Mouse (Mus musculus): ENCODE measurements around the gene Ccdc83. TPM values are rescaled to one million over a fixed set of nuclear protein-coding genes. Genes with fewer than 3 reads are reported as not detected.

The Ccdc83 gene
- polyA plus RNA-seq, 1 experiment from 2014 or later, result not detected

DNA sequence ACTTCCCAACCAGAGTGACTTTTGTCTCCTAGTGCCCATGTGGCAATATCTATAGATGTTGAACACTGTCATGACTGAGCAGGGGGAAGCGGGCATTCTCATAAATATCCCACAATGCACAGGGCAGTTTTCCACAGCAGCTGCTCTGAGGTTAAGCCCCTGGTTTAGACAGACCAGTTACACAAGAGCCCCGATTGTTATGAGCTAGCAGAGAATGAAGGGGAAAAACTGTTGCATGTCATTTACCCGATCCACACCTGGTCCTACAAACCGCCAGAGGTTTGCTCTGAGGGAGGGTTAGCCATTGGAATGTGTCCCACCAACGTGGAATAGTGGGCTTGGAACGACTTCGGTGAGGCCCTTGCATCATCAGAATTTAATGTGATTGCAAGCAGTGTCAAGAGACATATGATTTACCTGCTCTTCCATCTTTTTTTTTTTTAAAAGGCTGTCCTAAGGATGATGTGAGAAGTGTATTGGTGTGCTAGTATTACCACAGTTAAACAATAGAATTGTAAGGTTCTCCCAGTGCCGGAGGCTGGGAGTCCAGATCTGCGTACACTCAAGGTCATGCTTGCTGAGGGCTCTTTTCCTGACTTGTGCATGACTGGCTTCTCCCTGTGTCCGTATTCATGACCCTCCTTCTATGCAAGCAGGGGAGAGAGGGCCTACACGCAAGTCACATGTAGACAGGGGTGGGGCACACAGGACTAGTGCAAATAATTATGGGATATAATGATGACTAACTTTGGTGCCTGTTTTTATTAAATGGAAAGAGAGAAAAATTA is 16.4 kb upstream of the Ccdc83 start:
- H3K27me3 ChIP-seq (ENCODE audit: low read depth, poor library complexity, severe bottlenecking), result no peaks in the 10 kb centered on the region
- H3K36me3 ChIP-seq, result no peaks in the 10 kb centered on the region
- WGBS, result 88% methylated on average over 11 of the region's 11 CpGs
- no peak overlapping the region for H3K4me3 ChIP-seq
- no peaks in the 10 kb centered on the region for H3K9me3 ChIP-seq (replicated peaks)
- H3K4me1 ChIP-seq, result no peaks in the 10 kb centered on the region
- no peak overlapping the region for H3K27ac ChIP-seq (replicated peaks)
- DNase-seq (ENCODE audit: low spot score), result no peak

DNA sequence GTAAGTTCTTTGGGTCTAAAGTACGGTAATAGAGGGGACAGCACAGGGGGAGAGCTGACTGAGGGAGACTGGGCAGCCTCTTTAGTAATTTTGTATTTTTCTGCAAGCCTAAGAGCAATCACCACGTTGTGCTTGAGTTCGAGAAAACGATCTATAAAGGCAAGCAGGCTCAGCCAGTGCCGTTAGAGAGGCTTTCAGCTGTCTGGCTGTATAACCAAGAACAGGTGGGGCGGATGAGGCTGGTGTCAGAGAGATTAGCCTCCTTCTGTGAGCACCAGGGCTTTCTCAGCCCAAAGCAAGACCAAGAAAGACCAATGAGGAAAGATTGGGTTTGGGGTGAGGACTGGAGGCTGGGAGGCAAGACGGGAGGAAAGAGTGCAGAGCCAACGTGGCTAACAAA is 15.3 kb upstream of the Ccdc83 start:
- Histone ChIP-seq H3K4me1 (no peaks in the 10 kb centered on the region), H3K4me3 (no peak overlapping the region), H3K36me3 (no peaks in the 10 kb centered on the region), H3K9me3 (replicated peaks) (no peaks in the 10 kb centered on the region), H3K27me3 (ENCODE audit: low read depth, poor library complexity, severe bottlenecking) (no peaks in the 10 kb centered on the region), H3K27ac (replicated peaks) (no peak overlapping the region)
- no peak for DNase-seq (ENCODE audit: low spot score)
- WGBS, result 63% methylated on average over 8 of the region's 8 CpGs

DNA sequence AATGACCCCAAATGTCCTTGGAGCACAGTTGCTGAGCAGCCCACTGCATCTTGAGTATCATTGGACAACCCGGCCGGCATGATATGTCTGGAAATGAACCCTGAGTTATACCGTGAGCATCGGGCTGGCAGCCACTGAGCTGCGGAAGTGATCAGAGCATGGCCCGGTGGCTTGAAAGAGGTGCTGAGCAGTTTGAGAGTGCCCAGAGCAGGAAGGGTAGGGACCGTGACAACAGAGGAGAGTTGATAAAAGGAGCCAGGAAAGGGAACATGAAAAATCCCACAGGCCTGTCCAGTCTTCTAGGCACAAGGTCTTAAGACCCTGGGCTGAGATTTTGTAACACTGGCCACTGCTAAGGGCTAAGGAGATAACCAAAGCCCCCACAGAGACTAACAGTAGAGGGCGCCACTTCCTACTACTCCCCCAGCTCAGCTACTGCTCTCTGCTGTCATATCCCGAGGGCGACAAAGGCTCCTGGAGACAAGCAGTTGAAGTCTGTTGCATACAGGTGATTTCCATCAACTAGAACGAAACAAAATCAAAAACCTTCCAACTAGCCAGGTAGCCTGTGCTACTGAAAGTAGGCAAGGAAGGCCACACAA is 14.8 kb upstream of the Ccdc83 start:
- DNase-seq (ENCODE audit: low spot score), result peak; percentile 35
- no peak overlapping the region for H3K4me3 ChIP-seq
- no peak overlapping the region for H3K27ac ChIP-seq (replicated peaks)
- no peaks in the 10 kb centered on the region for H3K4me1 ChIP-seq
- H3K27me3 ChIP-seq (ENCODE audit: low read depth, poor library complexity, severe bottlenecking), result no peaks in the 10 kb centered on the region
- H3K36me3 ChIP-seq, result no peaks in the 10 kb centered on the region
- no peaks in the 10 kb centered on the region for H3K9me3 ChIP-seq (replicated peaks)
- WGBS, result 67% methylated on average over 11 of the region's 11 CpGs

DNA sequence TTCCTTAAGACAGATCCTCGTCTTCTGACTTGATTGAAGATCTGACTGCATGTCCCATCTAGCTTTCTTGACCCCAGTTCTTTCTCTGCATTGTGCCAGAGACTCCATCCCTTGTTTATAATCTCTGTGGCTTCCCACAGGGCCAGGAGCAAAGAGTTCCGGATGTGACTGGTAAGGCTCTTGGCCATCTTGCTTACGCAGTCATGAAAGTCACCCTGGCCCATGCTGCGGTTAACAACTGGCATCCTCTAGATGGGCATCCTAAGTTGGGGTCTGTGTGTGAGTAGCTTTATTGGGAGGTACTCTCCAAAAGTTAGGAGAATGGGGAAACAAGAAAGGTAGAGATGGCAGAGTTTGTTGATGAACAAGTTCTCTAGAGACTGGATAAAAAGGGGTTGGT is 13.6 kb upstream of the Ccdc83 start:
- no peaks in the 10 kb centered on the region for H3K4me1 ChIP-seq
- 91% methylated on average over 4 of the region's 4 CpGs for WGBS

DNA sequence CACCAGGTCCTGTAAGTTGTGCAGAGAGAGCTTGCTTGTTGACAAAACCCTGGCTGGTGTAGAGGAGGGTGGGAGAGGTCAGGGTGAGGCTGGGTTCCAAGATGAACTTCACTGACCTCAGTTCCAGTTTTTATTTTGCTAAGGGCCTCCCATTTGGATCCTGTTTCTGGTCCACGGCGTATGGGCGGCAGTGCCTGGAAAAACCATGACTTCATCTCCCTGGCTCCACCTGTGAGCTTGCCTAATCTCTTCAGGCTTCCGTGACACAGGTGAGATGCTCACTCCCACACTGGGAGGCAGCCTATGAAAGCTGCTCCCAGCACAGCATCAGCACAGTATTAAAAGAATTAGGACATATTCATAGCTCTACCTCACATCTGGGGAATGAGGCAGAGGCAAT is 12.2 kb upstream of the Ccdc83 start:
- Histone ChIP-seq H3K9me3 (replicated peaks) (no peaks in the 10 kb centered on the region), H3K27me3 (ENCODE audit: low read depth, poor library complexity, severe bottlenecking) (no peaks in the 10 kb centered on the region), H3K36me3 (no peaks in the 10 kb centered on the region), H3K27ac (replicated peaks) (no peak overlapping the region), H3K4me1 (no peaks in the 10 kb centered on the region), H3K4me3 (no peak overlapping the region)
- DNase-seq (ENCODE audit: low spot score), result no peak
- WGBS, result 76% methylated on average over 4 of the region's 4 CpGs

More for the DNA sequence above, 13.6 kb upstream of the Ccdc83 start:
- Histone ChIP-seq H3K9me3 (replicated peaks) (no peaks in the 10 kb centered on the region), H3K27ac (replicated peaks) (no peak overlapping the region), H3K27me3 (ENCODE audit: low read depth, poor library complexity, severe bottlenecking) (no peaks in the 10 kb centered on the region), H3K36me3 (no peaks in the 10 kb centered on the region), H3K4me3 (no peak overlapping the region)
- DNase-seq (ENCODE audit: low spot score), result no peak

DNA sequence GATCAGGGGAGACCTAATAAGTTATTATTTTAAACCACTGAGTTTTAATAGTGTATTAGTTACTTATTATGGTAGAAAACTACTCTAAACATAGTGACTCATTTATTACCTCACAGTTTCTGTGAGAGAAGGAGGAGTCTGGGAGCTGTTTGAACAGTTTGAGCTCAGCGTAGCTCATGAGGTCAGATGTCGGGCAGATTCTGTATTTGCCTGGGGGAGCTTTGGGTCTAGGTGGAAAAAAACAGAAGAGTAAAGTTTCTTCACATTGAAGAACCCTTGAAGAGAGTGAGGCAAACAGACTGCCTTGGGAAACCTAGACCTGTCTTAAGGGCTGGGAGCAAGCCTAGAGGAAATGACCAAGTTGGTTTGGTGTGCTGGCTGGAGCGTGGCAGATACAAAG is 11.7 kb upstream of the Ccdc83 start:
- H3K36me3 ChIP-seq, result no peaks in the 10 kb centered on the region
- H3K9me3 ChIP-seq (replicated peaks), result no peaks in the 10 kb centered on the region
- no peak overlapping the region for H3K4me3 ChIP-seq
- no peak for DNase-seq (ENCODE audit: low spot score)
- no peaks in the 10 kb centered on the region for H3K27me3 ChIP-seq (ENCODE audit: low read depth, poor library complexity, severe bottlenecking)
- 88% methylated on average over 3 of the region's 3 CpGs for WGBS
- H3K27ac ChIP-seq (replicated peaks), result no peak overlapping the region
- H3K4me1 ChIP-seq, result no peaks in the 10 kb centered on the region

DNA sequence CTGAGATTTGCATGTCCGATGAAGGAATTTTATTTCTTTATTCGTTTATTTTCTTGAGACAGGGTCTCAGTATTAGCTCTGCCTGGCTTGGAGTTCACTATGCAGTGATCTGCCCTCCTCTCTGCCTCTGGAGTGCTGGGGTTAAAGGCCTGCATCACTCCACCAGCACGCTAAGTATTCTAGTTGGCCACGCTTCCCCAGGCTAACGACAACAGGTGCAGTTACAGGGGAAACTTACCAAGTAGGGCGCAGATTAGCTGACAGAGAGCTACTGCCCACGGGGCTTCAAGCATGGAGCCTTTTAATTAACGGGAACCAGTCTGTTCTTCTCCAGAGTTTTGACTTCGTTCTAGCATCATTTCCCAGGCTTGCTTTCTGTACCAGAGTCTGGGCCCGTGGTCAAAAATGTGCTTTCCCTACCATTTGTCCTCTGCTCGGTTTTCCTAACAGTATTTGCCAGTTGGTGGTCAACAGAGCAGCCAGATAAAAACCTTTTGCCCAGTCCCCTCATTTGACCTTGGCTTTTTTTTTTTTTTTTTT is 9.1 kb upstream of the Ccdc83 start:
- Histone ChIP-seq H3K4me3 (no peak overlapping the region), H3K27ac (replicated peaks) (no peak overlapping the region), H3K4me1 (no peaks in the 10 kb centered on the region), H3K36me3 (no peaks in the 10 kb centered on the region), H3K9me3 (replicated peaks) (no peaks in the 10 kb centered on the region), H3K27me3 (ENCODE audit: low read depth, poor library complexity, severe bottlenecking) (no peaks in the 10 kb centered on the region)
- no peak for DNase-seq (ENCODE audit: low spot score)
- WGBS, result 72% methylated on average over 11 of the region's 11 CpGs

DNA sequence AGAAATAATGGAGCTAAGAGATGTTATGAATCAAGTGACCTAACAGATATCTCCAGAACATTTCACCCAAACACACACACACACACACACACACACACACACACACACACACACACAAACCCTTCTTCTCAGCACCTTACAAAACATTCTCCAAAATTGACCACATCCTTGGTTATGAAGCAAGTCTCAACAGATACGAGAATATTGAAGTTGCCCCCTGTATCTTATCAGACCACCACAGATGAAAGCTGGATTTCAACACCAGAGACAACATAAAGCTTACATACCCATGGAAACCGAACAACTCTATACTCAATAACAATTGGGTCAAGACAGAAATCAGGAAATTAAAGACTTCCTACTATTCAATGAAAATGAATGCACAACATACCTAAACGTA is 4.6 kb upstream of the Ccdc83 start:
- 78% methylated on average over 3 of the region's 3 CpGs for WGBS
- DNase-seq (ENCODE audit: low spot score), result no peak
- Histone ChIP-seq H3K27ac (replicated peaks) (no peak overlapping the region), H3K4me3 (no peak overlapping the region), H3K27me3 (ENCODE audit: low read depth, poor library complexity, severe bottlenecking) (no peaks in the 10 kb centered on the region), H3K9me3 (replicated peaks) (no peaks in the 10 kb centered on the region), H3K4me1 (peaks cover 6% of the 10 kb centered on the region), H3K36me3 (no peaks in the 10 kb centered on the region)

DNA sequence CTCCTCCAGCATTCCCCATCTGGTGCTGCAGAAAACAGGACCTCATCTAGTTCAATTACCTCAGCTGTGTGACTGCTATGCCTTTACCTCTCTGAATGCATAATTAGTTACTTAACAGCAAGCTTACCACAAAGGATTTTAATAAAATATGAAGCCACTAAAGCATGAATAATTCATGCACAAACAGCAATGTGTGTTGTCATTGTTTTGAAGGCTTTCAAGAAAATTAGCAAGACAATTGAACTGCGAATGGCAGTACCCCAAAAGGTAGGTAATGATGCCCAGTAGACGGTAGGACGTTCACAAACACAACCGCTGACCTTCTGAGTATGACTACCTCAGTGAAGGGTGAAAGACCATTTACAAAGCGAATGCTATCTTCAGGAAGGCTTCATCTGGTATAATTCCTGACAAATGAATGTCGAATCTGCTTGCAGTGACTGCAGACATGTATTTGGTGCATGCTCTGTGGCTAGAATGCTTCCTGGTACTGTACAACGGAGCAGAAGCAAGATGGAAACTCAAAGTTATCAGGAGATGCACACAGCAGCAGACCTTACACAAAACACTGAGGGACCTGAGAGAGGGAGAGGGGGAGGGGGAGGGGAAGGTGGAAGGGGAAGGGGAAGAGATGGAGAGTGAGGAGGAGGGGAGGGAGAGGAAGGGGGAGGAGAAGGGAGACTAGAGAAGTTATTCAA is 3.5 kb downstream of the Ccdc83 start:
- H3K27ac ChIP-seq (replicated peaks), result peak overlapping the region; percentile 57
- DNase-seq (ENCODE audit: low spot score), result no peak
- H3K9me3 ChIP-seq (replicated peaks), result no peaks in the 10 kb centered on the region
- no peaks in the 10 kb centered on the region for H3K27me3 ChIP-seq (ENCODE audit: low read depth, poor library complexity, severe bottlenecking)
- 31% methylated on average over 7 of the region's 7 CpGs for WGBS
- H3K4me3 ChIP-seq, result no peak overlapping the region
- peaks cover 18% of the 10 kb centered on the region for H3K4me1 ChIP-seq
- no peaks in the 10 kb centered on the region for H3K36me3 ChIP-seq

DNA sequence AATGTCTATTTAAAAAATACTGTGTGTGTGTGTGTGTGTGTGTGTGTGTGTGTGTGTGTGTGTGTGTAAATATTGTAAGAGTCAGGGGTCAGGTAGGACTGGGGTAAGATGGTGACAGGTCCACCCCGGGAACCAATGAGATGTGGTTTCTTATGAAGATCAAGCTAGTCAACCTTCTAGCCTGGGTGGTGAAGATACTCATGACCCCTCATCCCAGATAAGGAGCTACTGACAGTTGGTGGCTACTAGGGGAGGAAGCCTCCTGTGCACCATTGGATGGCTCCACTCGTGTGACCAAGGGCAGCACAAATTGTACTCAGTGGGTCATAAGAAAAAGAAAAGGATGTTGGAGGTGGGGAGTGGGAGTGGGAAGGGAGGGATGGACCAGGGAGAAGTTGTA is 5.7 kb downstream of the Ccdc83 start:
- no peak for DNase-seq (ENCODE audit: low spot score)
- Histone ChIP-seq H3K27ac (replicated peaks) (no peak overlapping the region), H3K4me1 (peaks cover 10% of the 10 kb centered on the region), H3K4me3 (no peak overlapping the region), H3K9me3 (replicated peaks) (no peaks in the 10 kb centered on the region), H3K36me3 (no peaks in the 10 kb centered on the region), H3K27me3 (ENCODE audit: low read depth, poor library complexity, severe bottlenecking) (no peaks in the 10 kb centered on the region)
- WGBS, result 84% methylated on average over 2 of the region's 2 CpGs

DNA sequence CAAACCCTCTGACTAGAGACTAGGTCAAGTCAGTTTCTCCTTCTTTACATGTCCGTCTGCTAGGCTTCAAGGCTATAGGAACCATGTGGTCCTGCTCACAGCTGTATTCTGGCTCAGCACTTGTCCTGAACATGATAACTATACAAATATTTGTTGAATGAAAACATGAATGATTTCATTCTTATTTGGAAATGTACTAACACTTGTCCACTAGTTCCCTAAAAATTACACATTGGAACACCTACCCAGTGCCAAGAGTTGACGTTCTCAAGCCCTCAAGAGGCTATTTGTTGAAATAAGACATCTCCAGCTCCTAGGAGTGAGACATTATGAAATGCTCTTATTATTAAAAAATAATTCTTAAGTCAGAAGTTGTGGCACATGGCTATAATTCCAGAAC is 6.9 kb downstream of the Ccdc83 start:
- WGBS, result 93% methylated on average over 2 of the region's 2 CpGs
- no peaks in the 10 kb centered on the region for H3K36me3 ChIP-seq
- no peak overlapping the region for H3K4me3 ChIP-seq
- H3K27me3 ChIP-seq (ENCODE audit: low read depth, poor library complexity, severe bottlenecking), result no peaks in the 10 kb centered on the region
- H3K9me3 ChIP-seq (replicated peaks), result no peaks in the 10 kb centered on the region
- DNase-seq (ENCODE audit: low spot score), result no peak
- peaks cover 10% of the 10 kb centered on the region for H3K4me1 ChIP-seq
- H3K27ac ChIP-seq (replicated peaks), result no peak overlapping the region

DNA sequence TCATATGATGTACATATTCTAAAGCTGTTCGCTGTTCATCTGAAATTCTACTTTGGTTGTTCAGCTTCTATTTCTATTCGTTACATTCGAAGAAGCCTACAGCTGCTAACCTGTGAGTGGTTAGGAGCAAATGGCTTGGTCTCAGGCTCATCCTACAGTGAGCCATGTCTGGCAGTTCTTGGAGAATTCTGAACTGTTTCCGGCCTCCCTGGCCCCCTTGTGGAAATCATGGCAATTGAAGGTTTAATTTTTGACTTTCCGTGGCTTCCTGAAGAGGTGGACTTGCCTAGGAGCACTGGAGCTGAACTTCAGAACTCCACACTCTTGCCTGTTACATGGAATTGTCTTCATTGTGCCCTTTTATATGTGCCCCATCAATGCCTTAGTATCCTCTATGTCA is 12.6 kb downstream of the Ccdc83 start:
- Histone ChIP-seq H3K27ac (replicated peaks) (no peak overlapping the region), H3K9me3 (replicated peaks) (no peaks in the 10 kb centered on the region), H3K4me1 (no peaks in the 10 kb centered on the region), H3K4me3 (no peak overlapping the region), H3K27me3 (ENCODE audit: low read depth, poor library complexity, severe bottlenecking) (no peaks in the 10 kb centered on the region), H3K36me3 (no peaks in the 10 kb centered on the region)
- 72% methylated on average over 5 of the region's 5 CpGs for WGBS
- DNase-seq (ENCODE audit: low spot score), result no peak

DNA sequence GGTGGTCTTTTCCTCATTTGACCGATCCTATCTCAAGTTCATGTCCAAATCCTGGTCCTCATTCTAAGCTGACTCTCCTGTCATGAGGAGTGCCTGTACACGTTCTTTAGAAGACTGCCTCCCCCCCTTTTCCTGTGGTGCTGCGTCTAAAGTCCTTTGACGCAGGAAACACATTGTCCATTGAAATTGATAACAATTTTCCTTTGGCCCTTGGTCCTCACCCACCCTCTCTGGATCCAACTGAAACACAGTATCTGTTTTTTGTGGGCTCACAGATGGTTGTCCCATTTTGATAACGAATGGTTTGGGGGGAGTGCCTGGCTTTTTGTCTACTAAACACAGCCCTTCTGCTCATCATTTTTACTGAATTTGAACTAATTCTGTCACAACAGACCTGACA is 21.9 kb downstream of the Ccdc83 start:
- WGBS, result 93% methylated on average over 5 of the region's 5 CpGs
- no peak overlapping the region for H3K27ac ChIP-seq (replicated peaks)
- 0 out of 2 replicates have a peak, but pooled peaks cover 2% of the 10 kb centered on the region for H3K4me1 ChIP-seq
- DNase-seq (ENCODE audit: low spot score), result no peak
- H3K36me3 ChIP-seq, result no peaks in the 10 kb centered on the region
- H3K27me3 ChIP-seq (ENCODE audit: low read depth, poor library complexity, severe bottlenecking), result no peaks in the 10 kb centered on the region
- no peak overlapping the region for H3K4me3 ChIP-seq
- H3K9me3 ChIP-seq (replicated peaks), result no peaks in the 10 kb centered on the region
